Mouse (Mus musculus) T-helper 1 cell (primary cell): Measurements from ENCODE around the gene Gm48552.

Experiments used
- in situ Hi-C: fragments of 300-600 bp; cut with MboI, MseI; formaldehyde crosslinking; loops from one replicate; pipeline ENCODE4 v1.15.1; 2025; ENCODE audit warnings: high pct_unique_total_duplicates

The Gm48552 gene

GRCm38 (mm10) chr10:81430831-81431525 is 42.2 kb downstream of the Gm48552 start:
- in situ Hi-C loops, result no loop called here

DNA sequence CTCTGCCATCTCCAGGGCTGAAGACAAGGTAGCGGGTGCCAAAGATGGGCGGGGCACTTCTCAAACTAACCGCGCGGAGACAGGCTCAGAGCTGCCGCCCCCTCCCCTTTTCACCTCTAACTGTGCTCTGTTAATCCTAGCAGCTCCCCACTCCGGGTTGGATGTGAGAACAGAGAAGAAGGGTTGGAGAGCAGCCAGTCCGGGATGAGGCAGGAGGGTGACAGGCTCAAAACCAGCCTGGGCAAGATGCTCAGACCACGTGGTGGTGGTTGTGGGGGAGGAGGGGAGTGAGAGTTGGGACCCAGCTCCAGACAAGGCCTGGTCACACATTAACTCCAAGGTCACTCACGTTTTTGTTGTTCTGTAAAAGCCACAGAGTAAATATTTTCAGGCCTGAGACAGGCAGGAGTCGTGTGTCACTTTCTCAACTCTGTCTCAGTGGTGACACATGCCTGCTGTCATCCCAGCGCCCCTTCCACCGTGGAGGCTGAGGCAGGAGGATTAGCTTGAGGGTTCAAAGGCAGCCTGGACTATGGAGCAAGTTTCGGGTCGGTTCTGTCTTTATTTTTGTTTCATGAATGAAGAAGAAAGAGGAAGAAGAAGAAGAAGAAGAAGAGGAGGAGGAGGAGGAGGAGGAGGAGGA is 42.8 kb downstream of the Gm48552 start:
- in situ Hi-C loops, result no loop called here

DNA sequence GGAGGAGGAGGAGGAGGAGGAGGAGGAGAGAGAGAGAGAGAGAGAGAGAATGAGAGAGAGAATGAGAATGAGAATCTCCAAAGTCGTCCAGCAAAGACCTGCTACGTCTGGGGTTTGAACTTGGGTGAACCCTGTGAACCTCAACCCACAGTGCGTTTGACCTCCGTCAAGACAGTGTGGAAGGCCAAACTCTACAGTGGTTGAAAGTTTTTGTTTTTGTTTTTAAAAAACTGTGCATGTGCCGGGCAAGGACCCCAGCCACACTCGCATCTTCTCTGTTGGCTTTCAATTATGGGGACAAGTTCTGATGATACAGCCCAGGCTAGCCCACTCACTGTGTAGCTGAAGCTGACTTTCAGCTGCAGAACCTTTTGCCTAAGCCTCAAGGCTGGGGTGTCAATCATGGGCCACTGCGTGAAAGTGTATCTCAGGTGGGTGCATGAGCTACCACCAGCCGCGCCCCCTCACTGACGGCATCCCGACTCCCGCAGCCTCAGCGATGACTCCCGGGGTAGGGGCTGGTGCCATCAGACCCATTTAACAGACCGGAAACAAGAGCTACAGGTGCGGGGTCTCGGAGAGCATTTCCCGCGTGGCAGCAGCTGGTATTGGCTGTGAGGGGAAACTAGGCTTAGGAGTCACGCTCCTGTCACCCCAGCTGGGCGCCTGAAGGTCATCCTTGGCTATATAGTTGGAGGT is 43.5 kb downstream of the Gm48552 start:
- in situ Hi-C loops, result no loop called here

DNA sequence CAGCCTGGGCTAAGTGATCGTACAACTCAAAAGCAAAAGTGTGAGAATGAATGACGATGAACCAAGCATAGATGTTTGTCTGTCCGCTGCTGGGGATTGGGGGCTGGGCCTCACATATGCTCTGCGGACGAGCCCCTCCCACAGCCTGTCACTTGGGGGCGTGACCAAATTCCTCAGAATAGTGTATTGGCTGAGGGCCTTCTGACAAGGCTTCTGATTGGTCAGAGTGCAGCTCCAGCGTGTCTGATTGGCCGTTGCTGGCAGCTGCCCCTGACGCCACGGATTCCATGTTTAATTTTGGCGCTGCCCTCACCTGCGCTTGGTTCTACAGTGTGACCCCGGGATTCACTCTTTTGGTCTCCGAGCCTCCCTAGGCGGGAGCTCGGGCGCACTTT is 44.1 kb downstream of the Gm48552 start:
- in situ Hi-C loops, result no loop called here

GRCm38 (mm10) chr10:81433541-81434289 is 44.9 kb downstream of the Gm48552 start:
- in situ Hi-C loops, result no loop called here

GRCm38 (mm10) chr10:81434361-81435263 is 45.8 kb downstream of the Gm48552 start:
- in situ Hi-C loops, result no loop called here

DNA sequence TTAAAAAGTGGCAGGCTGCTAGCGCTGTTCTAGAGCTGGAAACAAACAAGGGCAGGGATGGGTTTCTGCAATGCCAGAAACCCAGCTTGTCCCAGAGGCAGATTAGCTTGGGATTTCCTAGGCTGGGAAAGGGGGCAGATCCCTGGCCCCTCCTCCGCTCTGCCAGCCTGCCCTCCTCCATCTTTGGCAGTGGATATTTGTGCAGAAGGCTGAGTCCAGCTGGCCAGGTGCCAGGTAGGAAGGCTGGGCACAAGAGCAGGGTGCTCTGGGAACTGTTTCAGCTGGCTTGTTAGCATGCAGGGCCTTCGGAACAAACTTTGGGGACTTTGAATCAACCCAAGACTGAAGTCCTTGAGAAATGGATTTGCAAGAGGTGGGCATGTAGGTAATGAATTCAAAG is 46.6 kb downstream of the Gm48552 start:
- in situ Hi-C loops, result no loop called here
